Mouse (Mus musculus) inflammation-experienced regulatory T-cells, adult 6 months (primary cell): Measurements from ENCODE around the gene Nmt1. TPM values are rescaled to one million over a fixed set of nuclear protein-coding genes. Genes with fewer than 3 reads are reported as not detected.
A peak's percentile ranks its signal among the peaks of the same experiment; 100 is the strongest.

ENCODE experiments used
- ATAC-seq: one replicate; pipeline ENCODE4 v1.8.0; 2017
- polyA plus RNA-seq, 3 experiments: library from polyadenylated mRNA; unstranded; fragments of 100-300 nt; shearing (Covaris generic); gene quantifications; one replicate each; pipeline ENCODE4 v1.2.1; 2017

Gene Nmt1
- 100 to 1,000 TPM in 2 of 3 experiments, 10 to 100 TPM in 1; 63.6 to 113 (median 106) TPM for polyA plus RNA-seq

DNA sequence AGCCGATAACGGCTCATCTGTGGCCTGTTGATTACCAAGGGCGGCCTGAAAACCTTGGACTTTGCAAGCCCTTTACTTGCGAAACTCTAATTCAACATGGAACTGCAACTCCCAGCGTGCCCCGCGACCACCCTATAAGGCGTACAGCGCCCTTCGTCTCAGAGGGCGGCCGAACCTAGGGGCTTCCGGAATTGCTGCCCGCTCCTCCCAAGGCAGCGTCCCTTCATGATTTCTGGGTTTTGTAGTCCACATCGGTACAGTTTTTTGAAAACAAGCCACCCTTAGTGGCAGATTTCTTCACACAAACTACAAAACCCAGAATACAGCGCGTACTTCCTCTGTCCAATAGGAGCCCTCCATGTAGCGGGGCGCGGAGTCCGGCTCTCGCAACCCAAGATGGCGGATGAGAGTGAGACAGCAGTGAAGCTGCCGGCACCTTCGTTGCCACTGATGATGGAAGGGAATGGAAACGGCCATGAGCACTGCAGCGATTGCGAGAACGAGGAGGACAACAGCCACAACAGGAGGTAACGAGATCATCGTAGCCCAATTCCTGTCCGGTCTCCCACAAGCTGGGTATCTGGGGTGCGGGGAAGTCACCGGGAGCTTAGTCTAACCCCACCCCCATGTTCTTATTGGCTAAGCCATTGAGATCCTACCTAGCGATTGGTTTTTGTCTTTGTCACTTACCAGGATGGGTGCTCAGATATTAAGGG lies at the start of gene Nmt1, which contains the start of gene Dcakd:
TSS of gene Nmt1 (plus strand) at position 15 of the 716 bp plus-strand sequence.
TSS of gene Dcakd (minus strand) at position 158 of the 716 bp plus-strand sequence.
- peak; percentile 96 for ATAC-seq

DNA sequence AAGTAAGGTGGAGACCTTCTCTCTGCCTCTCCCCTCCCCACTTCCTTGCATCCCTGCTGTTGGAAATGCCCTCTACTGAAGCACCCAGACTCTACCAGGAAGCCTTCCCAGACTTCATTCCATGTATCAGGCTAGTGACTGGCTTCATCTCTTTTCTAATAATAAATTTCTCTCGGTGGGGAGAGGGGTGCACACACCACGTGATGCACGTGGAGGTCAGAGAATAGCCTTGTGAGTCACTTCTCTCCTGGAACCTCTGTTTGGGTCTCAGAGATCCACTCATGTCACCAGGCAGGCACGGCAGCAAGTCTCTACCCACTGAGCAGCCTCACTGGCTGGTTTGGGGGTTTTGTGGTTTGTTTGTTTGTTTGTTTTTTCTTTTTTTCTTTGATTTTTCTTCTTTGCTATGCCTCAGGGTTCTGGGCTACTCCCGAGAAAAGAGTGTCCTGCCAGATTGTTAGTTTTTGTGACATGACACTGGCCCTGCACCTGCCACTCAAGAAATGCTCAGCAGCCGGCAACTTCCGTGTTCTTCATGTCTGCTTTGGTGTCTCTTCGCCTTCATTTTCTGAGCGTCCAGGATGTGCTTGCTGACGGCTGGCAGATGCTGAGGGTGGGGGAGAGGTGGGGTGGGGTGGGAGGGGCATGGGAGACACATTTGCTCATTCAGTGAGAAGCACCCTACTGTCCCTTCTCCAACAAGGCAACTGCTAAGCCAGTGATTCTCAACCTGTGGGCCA lies 46.7 kb upstream of the Nmt1 start:
- no peak for ATAC-seq

DNA sequence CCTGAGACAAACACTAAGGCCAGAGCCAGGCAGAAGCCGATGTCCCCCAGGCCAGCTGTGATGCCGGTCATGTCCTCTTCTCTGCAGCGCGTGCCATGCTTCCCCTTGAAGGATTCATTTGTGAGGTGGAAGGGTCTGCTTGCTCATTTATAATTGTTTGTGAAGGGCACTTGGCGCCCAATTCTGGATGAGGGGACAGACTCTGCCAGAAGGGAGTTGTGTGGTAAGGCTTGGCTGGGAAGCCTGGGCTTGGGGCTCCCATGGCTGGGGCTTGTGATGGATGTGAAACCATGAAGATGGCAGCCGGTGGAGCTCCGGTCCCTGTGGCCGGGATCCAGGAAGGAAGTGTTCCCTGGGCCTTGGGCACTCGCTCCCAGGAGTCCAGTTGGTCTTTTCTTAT lies 43.9 kb upstream of the Nmt1 start:
- no peak for ATAC-seq

DNA sequence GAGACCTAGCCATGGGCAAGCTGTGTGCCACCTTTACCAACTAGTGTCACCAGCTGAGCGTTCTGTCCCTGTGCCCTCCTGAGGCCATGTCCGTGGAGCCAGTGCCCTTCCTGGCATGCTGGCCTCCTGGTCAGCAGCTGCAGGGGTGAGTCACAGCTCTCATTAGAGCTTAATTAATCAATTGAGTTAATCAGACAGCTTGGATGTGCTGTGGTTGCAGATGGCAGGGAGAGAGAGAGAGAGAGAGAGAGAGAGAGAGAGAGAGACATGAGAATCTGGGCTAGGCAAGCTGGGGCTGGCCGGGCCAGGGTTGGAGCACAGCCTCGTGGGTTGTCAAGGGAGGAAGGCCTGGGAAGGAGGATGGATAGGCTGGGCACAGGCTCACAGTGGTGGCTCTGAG lies 43.4 kb upstream of the Nmt1 start:
- no peak for ATAC-seq

DNA sequence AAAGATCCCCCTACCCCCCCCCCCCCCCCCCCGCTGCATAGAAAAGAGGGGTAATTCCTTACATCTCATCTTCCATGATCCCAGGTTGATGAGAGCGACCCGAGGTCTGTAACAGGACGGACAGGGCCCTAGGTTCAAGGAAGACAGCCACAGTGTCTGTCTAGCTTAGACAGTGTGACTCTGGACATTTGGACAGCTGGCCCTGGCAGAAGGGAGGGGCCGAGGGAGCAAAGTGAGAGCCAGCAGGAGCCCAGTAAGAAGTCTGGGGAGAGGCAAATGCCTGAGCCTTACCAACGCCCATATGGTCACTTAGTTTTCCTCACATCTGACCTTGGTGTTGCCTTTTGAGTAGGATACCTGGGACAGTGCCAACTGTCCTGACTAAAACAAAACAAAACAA lies 42.8 kb upstream of the Nmt1 start:
- ATAC-seq = no peak

DNA sequence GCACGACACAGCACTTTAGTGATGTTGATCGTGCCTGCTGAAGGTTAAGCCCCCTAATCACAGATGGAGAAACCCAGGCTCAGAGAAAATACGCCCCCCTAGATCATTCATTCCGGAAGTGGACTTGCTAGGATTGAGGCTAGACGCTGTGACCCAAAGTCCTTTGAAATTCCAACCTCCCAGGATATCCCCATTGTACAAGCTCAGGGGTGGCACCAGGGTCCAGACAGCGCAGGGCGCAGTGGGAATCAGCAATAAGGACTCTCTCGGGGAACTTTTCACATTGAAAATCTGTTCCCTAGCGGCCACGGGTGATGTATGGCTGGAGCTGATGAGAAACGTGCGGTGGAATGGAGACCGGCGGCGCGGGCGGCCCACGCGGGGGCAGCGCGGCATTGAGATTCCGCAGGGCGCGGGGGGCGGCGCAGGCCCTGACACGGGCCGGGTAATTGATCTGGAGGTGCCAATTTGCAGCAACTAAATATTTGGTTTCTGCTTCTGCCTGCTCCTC lies 38.3 kb upstream of the Nmt1 start:
- no peak for ATAC-seq

DNA sequence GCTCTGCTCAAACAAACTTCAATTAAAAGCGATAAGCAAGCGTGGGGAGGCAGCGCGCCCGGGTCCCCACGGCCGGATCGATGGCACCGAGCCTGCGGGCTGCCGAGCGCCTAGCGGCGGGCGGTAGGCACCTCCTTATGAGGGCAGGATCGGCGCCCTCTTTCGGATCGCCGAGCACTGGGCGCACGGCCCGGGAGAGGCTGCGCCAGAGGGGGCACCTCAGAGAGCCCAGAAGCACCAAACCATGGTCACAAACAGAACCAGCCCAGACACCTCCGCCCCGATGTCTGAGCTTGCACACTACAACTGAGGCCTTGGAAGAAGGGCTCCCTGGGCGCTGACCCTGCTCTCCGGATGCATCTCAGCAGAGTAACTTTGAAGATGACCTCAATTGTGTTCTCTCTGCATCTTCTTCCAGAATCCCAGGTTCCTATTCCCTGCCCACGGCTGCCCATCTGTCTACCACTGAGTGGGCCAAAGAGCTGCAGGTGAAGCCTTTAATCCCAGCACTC lies 37.8 kb upstream of the Nmt1 start:
- no peak for ATAC-seq

DNA sequence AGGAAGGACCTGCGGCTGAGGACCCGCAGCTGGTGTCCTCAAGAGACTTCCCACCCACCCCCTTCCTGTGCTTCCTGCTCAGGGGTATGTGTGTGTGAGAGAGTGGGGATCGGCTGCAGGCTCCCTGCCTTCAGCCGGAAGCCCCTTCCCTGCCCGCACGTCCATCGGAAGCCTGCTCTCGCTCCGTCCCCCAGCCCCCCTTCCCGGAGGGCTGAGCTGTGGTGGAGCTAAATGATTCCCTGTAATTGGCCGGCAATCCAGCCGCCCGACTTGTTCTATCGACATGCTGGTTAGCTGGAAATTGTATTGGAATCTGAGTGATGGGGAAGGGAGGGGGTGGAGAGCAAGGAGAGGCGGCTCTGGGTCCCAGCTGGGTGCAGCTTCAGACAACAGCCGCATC lies 36.3 kb upstream of the Nmt1 start:
- no peak for ATAC-seq

DNA sequence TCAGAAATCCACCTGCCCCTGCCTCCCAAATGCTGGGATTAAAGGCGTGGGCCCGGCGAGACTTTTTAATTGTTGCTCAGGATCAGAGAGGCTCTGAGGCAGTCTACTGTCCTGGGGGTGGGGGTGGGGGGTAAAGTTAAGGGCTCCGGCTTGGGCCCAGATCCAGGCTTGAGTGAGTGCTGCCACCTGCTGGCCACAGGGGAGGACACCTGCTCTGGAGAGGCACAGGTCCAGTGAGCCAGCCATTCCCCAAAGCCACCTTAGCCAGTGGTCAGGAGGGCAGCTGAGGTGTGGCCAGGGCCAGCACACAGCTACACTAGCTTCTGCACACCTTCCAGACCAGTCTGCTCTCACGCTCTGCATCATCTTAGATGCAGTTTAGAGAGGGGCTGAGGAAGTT lies 35.0 kb upstream of the Nmt1 start:
- no peak for ATAC-seq

DNA sequence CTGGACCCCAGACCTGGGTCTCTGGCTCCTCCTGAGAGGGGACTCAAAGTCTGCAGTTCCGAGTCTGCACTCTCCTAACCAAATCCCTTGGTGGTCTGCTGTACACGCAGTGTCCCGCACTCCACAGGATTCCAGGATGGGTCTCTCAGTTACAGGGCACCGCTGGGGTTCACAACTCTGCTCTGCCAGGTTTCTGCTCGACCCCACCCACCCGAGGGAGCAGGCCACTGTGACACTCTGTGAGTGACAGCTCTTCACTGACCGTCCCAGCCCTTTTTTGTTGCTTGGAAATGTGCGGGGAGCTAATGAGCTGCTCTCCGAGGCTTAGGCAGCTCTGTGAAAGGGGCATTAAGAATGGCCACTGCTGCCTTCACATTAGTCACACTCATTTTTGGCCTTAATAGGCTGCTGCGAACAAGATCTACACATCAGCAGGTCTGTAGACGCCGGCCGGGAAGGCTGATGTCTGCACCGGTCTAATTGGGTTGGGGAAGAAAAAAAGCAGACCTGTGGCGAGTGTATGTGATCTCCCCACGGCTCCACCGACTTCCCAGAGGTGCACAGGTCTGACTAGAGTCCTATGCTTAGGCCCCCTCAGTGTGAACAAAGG lies 34.5 kb upstream of the Nmt1 start:
- no peak for ATAC-seq

DNA sequence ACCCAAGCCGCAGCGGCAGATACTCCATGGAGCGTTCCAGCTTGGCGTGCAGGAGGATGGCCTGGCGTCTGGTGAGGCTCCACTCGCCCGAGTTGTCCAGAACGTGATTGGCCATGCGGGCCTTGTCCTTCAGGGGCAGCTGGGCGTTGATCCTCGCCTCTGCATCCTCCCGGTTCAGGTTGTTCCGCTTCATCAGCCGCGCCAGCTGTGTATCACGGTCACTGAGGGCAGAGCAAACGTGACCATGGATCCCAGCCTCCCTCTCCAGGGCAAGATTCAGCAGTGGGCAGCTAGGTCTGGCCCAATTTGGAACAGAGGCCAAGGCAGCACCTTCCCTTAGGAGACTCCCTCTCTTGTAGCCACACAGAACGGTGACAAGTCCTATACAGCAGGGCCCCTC lies 33.0 kb upstream of the Nmt1 start:
- ATAC-seq = no peak

DNA sequence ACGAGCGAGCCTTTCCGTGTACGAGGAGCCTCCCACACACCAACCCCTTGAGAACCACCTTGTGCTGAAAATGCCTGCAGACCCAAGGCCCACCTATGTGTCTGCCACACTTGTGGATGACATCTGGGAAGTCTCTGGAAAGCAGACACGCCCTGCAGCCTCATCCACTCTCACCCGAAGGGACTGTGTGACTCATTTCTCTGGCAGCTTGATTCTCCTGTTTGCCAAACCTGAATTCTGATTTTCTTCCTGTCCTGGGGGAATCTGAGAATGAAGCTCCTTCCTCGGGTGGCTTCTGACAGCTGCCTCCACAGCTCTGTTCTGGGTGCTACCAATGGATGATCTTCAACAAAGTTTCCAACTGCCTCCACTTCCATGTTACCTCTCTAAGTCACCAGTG lies 31.6 kb upstream of the Nmt1 start:
- no peak for ATAC-seq

DNA sequence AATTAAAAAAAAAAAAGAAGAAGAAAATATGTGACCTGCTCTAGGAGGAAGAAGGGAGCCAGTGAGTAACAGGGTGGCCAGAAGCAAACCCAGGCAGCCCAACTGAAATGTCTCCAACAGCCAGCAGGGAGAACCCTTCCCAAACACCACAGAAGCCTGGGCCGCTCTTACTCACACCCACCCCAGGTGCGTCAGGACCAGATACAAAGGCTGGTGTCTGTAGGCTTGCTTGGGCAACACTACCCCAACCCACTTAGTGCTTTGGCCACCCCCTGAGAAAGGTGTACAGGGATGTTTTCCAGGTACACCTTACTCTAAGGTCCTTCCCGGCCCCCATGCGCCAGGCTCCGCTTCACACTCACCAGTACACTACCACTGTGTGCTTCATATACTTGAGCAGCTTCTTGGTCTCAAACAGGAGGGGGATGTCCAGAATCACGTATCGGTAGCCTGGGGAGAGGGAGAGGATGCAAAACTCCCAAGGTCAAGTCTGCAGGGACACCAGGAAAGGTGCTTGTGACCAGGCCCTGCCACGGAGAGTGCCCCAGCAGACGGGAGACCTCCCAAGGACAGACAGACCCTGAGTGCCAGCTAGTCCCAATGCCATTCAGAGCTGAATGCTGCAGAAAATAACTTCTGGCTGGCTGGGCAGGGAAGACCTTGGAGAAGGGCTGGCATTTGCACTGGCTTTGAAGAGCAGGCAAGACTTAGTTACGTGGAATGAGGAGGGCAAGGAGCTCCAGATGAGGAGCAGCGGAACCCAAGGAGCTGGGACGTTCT lies 30.8 kb upstream of the Nmt1 start:
- ATAC-seq = no peak

DNA sequence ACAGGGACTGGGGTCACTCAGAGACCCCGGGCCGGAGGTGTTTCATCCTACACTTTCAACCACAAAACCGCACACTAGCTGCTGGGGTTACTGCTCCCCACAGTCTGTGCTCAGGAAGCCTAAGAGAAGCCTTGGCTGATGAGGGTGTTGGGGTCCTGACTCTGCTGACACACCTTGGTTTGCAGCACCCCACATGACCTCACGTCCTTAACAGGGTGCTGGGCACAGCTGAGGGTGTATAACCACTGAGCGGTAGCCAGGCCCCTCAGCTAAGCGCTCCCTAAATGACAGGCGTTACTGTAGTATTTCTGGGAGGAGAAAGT lies 29.8 kb upstream of the Nmt1 start:
- no peak for ATAC-seq

DNA sequence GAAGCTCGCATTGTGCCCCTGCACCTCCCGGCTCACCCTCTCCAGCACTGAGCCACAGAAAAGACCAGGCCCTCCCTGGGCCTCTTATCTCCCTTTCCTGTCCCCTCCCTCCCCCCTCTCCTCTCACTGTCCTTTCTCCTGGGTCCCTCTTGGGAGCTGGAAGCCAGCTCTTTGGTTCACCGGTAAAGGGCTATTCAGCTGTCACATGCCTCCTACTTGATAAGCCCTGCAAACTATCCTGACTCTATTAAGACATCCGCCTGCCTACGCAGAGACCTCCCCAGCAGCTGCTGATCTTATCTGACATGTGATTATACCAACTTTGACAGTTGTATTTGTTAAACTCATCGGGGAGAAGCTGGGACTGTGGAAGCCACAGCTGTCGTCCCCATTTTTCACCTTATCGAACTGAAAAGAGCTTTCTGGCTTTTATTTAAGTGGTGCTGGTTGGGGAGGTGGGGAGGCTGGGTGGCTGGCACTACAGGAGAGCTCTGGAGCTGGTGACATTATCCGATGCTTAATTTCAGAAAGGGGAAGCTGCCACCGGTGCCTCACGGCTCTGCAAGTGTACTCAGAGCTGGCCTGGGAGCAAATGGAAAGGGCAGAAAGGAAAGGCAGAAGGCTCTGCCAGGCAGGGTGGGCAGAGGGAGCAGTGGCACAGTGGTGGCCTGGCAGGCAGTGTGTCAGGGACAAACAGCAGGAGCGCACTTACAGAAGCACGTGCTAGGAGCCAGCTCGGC lies 29.2 kb upstream of the Nmt1 start:
- no peak for ATAC-seq

DNA sequence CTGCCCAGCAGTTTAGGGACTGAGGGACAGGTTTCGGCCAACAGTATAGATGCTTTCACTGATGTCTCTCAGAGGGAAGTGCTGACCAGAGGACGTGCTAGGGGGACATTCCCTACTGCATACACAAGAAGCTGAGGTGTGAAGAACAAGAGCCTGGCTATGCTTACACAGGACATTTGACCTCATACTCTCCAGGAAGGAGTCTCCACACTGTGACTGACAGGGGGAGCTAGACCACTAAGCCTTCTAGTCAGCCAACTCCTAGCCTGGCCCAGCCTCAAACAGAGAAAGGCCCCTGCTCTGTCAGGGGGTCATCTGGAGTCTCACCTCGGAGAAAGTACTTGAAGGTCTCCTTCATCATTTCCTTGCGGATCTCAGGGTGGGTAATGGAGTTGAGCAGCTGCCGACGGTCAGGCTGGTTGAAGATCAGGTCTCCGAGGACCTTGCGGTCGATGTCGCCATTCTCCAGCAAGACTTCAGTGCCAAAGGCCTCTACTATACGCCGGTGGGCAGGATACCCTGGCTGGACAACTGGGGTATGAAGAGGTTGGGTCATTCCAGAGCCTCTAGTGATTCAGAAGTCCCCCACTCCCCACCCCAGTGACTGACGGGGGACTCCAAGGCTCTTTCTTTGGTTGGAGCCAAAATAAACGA lies 28.5 kb upstream of the Nmt1 start:
- ATAC-seq = no peak

DNA sequence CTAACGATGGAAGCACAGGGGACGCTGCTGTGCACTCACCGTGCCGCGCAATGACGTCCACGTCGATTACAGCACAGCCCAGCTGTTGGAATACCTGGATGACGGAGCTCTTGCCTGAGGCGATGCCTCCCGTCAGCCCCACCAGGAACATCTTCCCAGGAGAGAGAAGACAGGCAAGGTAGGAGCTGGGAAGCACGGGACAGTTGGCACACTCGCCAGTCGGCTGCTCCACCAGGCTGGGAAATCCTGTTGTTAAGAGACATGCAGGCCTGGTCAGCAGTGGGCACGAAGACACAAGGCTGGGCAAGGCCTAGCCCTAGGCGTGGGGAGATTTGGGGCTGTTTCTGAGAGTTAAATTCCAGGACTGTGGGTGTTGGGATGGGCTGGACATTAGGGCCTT lies 27.9 kb upstream of the Nmt1 start:
- ATAC-seq = no peak

DNA sequence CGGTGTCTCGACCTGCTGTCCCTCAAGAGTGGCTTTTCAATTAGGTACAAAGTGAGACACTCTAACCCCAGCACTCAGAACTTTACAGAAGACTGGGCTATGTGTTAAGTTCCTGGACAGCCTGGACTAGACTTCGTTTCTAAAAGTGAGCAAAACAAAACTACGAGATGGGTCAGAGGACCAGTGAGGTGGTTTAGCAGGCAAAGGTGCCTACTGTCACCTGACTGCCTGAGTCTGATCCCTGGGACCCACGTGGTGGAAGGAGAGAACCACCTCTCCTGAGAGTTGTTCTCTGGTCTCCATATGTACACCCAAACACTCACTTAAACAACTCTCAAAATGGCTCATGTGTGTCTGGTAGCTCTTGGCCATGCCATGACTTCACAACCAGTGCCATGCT lies 26.9 kb upstream of the Nmt1 start:
- ATAC-seq = no peak

DNA sequence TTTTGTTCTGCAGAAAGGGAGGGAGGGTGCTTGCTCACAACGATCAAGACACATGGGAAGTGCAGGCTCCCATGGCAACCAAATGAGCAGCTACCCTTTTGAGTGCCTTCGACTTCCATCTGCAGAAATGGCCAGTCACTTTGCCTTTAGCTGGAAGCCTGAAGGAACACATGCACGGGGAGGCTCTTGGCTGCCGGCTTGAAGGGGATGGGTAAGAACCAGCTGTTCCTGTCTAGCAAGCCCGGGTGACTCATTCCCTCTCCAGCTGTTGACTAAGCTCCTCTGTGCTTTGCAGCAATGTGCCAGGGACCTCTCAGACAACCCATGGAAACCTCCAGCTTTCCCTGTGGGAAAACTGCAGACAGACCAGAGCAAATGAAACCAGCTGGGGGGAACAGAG lies 24.8 kb upstream of the Nmt1 start:
- ATAC-seq = no peak

DNA sequence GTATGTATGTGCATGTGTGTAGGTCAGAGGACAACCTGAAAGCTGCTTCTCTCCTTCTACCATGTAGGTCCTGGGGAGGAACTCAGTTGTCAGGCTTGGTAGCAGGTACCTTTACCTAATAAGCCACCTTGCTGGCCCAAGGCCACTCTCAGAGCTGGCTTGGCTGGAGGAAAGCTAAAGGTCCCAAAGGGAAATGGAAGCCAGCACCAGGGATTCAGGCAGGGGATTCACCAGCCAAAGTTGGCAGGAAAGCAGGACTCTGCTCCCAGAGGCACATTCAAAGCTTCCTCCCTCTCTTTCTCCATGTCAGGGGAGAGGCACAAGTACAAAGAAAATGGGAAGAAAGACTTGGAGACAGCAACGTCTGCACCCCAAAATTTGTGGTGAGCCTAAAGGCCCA lies 23.1 kb upstream of the Nmt1 start:
- no peak for ATAC-seq

DNA sequence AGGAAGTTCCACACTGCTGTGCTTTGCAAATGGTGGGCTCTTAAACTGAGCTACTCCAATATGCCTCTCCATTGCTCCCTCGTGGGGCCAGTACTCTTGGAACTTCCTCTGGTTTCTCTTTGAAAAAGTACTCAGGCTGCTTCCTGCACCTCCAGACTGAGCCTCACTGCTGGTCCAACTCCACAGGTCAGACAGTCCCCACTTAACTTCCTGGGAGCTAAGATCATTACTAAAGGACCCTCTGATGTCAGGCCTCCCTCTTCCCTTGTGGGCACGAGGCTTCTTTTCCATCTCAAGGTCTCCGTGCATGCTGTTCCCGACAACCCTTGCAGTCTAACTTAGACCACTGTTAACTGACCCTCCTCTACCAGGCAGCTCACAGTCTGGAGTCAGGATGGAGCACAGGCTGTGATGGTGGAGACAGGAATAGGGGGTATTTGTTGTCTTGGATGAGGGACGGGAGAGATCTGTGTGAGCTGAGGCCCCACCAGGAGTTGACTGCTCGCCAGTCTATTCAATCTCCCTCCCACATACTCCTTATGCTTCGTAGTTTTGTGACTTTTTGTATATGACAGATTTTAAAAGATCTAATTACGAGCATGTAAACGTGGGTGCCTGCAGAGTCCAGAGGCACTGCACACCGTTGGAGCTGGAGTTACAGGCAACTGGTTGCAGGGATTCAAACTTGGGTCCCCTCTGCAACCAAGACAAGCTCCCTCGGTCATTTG lies 22.6 kb upstream of the Nmt1 start:
- ATAC-seq = no peak
